Mouse (Mus musculus) myocyte (in vitro differentiated cells): ENCODE measurements around the gene Tldc1. TPM values are rescaled to one million over a fixed set of nuclear protein-coding genes. Genes with fewer than 3 reads are reported as not detected.

ENCODE experiments used
- H3K27me3 ChIP-seq: one replicate; pipeline ENCODE4 v1.6.1; 2011; ENCODE audit not compliant: control insufficient read depth, insufficient read depth, insufficient read length
- H3K36me3 ChIP-seq: one replicate; pipeline ENCODE4 v1.6.1; 2011; ENCODE audit not compliant: control insufficient read depth, insufficient read depth
- H3K4me2 ChIP-seq: one replicate; pipeline ENCODE4 v1.6.1; 2011; ENCODE audit warnings: low read depth, control low read depth
- H3K4me3 ChIP-seq: one replicate; pipeline ENCODE4 v1.5.1; 2011; ENCODE audit warnings: mild to moderate bottlenecking, control low read depth, moderate library complexity
- H3K79me2 ChIP-seq: one replicate; pipeline ENCODE4 v1.6.1; 2011; ENCODE audit not compliant: control insufficient read depth, insufficient read depth
- H3ac ChIP-seq: one replicate; pipeline ENCODE4 v1.6.1; 2011; ENCODE audit not compliant: control insufficient read depth, insufficient read length
- CEBPB ChIP-seq: IDR thresholded peaks from 2 replicates; pipeline ENCODE4 v1.6.1; 2011; ENCODE audit warnings: mild to moderate bottlenecking, moderate library complexity; ENCODE audit not compliant: poor library complexity, insufficient read depth, severe bottlenecking
- E2F4 ChIP-seq: IDR thresholded peaks from one replicate; pipeline ENCODE4 v1.6.1; 2011; ENCODE audit warnings: mild to moderate bottlenecking, control low read depth, moderate library complexity; ENCODE audit not compliant: insufficient read depth
- MAX ChIP-seq: IDR thresholded peaks from one replicate; pipeline ENCODE4 v1.6.1; 2011; ENCODE audit warnings: low read depth, mild to moderate bottlenecking, control low read depth
- MYOD1 ChIP-seq, 3 experiments: IDR thresholded peaks; one replicate each; pipeline ENCODE4 v1.6.1; 2011; ENCODE audit warnings: control low read depth in 2 of 3, low read depth in 2 of 3, mild to moderate bottlenecking in 2 of 3, moderate library complexity in 1 of 3; ENCODE audit not compliant: insufficient read length in 2 of 3, control insufficient read depth in 1 of 3
- MYOG ChIP-seq, 3 experiments: IDR thresholded peaks; one replicate each; pipeline ENCODE4 v1.6.1; 2011; ENCODE audit warnings: control low read depth in 2 of 3, low read depth in 2 of 3, mild to moderate bottlenecking in 2 of 3; ENCODE audit not compliant: insufficient read length in 2 of 3, control insufficient read depth in 1 of 3, insufficient read depth in 1 of 3
- POLR2A ChIP-seq: IDR thresholded peaks from one replicate; pipeline ENCODE4 v1.6.1; 2011; ENCODE audit warnings: low read depth, mild to moderate bottlenecking, control low read depth, moderate library complexity; ENCODE audit not compliant: insufficient read length
- POLR2AphosphoS2 ChIP-seq: IDR thresholded peaks from one replicate; pipeline ENCODE4 v1.6.1; 2011; ENCODE audit warnings: low read depth, control low read depth; ENCODE audit not compliant: insufficient read length
- REST ChIP-seq: IDR thresholded peaks from one replicate; pipeline ENCODE4 v1.6.1; 2011; ENCODE audit warnings: mild to moderate bottlenecking, control low read depth, moderate library complexity; ENCODE audit not compliant: insufficient read depth, insufficient read length
- SRF ChIP-seq: IDR thresholded peaks from one replicate; pipeline ENCODE4 v1.6.1; 2011; ENCODE audit warnings: low read depth; ENCODE audit not compliant: control insufficient read depth, insufficient read length
- TCF12 ChIP-seq: IDR thresholded peaks from one replicate; pipeline ENCODE4 v1.6.1; 2011; ENCODE audit warnings: mild to moderate bottlenecking, control low read depth; ENCODE audit not compliant: poor library complexity, insufficient read depth, severe bottlenecking
- TCF3 ChIP-seq: IDR thresholded peaks from one replicate; pipeline ENCODE4 v1.6.1; 2011; ENCODE audit warnings: low read depth, control low read depth; ENCODE audit not compliant: insufficient read length
- USF1 ChIP-seq: IDR thresholded peaks from one replicate; pipeline ENCODE4 v1.6.1; 2011; ENCODE audit warnings: low read depth, mild to moderate bottlenecking, control low read depth, moderate library complexity
- polyA plus RNA-seq: library from polyadenylated mRNA; unstranded; fragments of >200 nt; fragmentation: generic; extraction: Trizol; gene quantifications from one replicate; pipeline ENCODE4 v1.2.1, GENCODE M21; 2012; ENCODE audit warnings: missing spikeins

The Tldc1 gene
- polyA plus RNA-seq, 1 experiment: 9.6 TPM

- Histone ChIP-seq H3ac (no peak overlapping the region), H3K27me3 (no peaks in the 10 kb centered on the region), H3K4me3 (no peak overlapping the region), H3K4me2 (no peak overlapping the region), H3K36me3 (peaks cover 8% of the 10 kb centered on the region), H3K79me2 (peaks cover 10% of the 10 kb centered on the region)
- TF ChIP-seq MAX (no peak), SRF (no peak), REST (no peak), TCF12 (no peak), MYOG (IDR thresholded peaks at IDR 0.05; ENCODE audit: control insufficient read depth in 1 of 3, insufficient read depth in 1 of 3, insufficient read length in 2 of 3, low read depth in 2 of 3) (no peak), CEBPB (no peak), MYOD1 (IDR thresholded peaks at IDR 0.05; ENCODE audit: control insufficient read depth in 1 of 3, insufficient read length in 2 of 3, low read depth in 2 of 3) (no peak), E2F4 (no peak), USF1 (no peak), POLR2AphosphoS2 (no peak), POLR2A (no peak), TCF3 (no peak)
Measured at GRCm38 (mm10) chr8:119817446-119817845, 39.2 kb upstream of the Tldc1 start.

GRCm38 (mm10) chr8:119816219-119816618, 38.0 kb upstream of the Tldc1 start:
- Histone ChIP-seq H3K27me3 (no peaks in the 10 kb centered on the region), H3K79me2 (peaks cover 10% of the 10 kb centered on the region), H3K4me2 (no peak overlapping the region), H3K4me3 (no peak overlapping the region), H3ac (no peak overlapping the region), H3K36me3 (peaks cover 8% of the 10 kb centered on the region)
- no peak for TF ChIP-seq MYOD1 (IDR thresholded peaks at IDR 0.05; ENCODE audit: control insufficient read depth in 1 of 3, insufficient read length in 2 of 3, low read depth in 2 of 3)
- TF ChIP-seq USF1: no peak
- TF ChIP-seq TCF3: no peak

GRCm38 (mm10) chr8:119812650-119813431, 34.6 kb upstream of the Tldc1 start:
- Histone ChIP-seq H3K36me3 (peaks cover 8% of the 10 kb centered on the region), H3K79me2 (peaks cover 10% of the 10 kb centered on the region), H3K4me3 (no peak overlapping the region), H3ac (no peak overlapping the region), H3K4me2 (peak overlapping the region; percentile 47), H3K27me3 (no peaks in the 10 kb centered on the region)
- TF ChIP-seq SRF: peak; percentile 42
- no peak for TF ChIP-seq USF1
- no peak for TF ChIP-seq CEBPB
- peak in 1 of 3 experiments; percentile 13 for TF ChIP-seq MYOD1 (IDR thresholded peaks at IDR 0.05; ENCODE audit: control insufficient read depth in 1 of 3, insufficient read length in 2 of 3, low read depth in 2 of 3)

GRCm38 (mm10) chr8:119811925-119812324, 33.7 kb upstream of the Tldc1 start:
- no peak overlapping the region for H3K4me3 ChIP-seq
- peaks cover 10% of the 10 kb centered on the region for H3K79me2 ChIP-seq
- H3K27me3 ChIP-seq: no peaks in the 10 kb centered on the region
- TF ChIP-seq CEBPB (no peak), E2F4 (no peak), MYOD1 (IDR thresholded peaks at IDR 0.05; ENCODE audit: control insufficient read depth in 1 of 3, insufficient read length in 2 of 3, low read depth in 2 of 3) (peak in 1 of 3 experiments; percentile 21), SRF (peak; percentile 99), POLR2AphosphoS2 (no peak), MYOG (IDR thresholded peaks at IDR 0.05; ENCODE audit: control insufficient read depth in 1 of 3, insufficient read depth in 1 of 3, insufficient read length in 2 of 3, low read depth in 2 of 3) (no peak), MAX (no peak), TCF12 (no peak), REST (no peak), POLR2A (no peak), TCF3 (no peak), USF1 (no peak)
- H3K36me3 ChIP-seq: peaks cover 8% of the 10 kb centered on the region
- no peak overlapping the region for H3ac ChIP-seq
- H3K4me2 ChIP-seq: peak overlapping the region; percentile 47

GRCm38 (mm10) chr8:119810953-119811499, 32.8 kb upstream of the Tldc1 start:
- Histone ChIP-seq H3K4me2 (no peak overlapping the region), H3ac (no peak overlapping the region), H3K79me2 (peaks cover 10% of the 10 kb centered on the region), H3K36me3 (peaks cover 8% of the 10 kb centered on the region), H3K4me3 (no peak overlapping the region), H3K27me3 (no peaks in the 10 kb centered on the region)
- TF ChIP-seq POLR2A (no peak), MAX (no peak), USF1 (no peak), E2F4 (no peak), POLR2AphosphoS2 (no peak), REST (no peak), TCF12 (no peak), MYOG (IDR thresholded peaks at IDR 0.05; ENCODE audit: control insufficient read depth in 1 of 3, insufficient read depth in 1 of 3, insufficient read length in 2 of 3, low read depth in 2 of 3) (no peak), SRF (no peak), TCF3 (no peak), MYOD1 (IDR thresholded peaks at IDR 0.05; ENCODE audit: control insufficient read depth in 1 of 3, insufficient read length in 2 of 3, low read depth in 2 of 3) (no peak)
